Mouse (Mus musculus) lung, postnatal 0 days (tissue): ENCODE results near the gene Ppp3ca.

Experiments used
- CTCF ChIP-seq: IDR thresholded peaks from 2 replicates; pipeline ENCODE4 v1.5.1; 2016; ENCODE audit warnings: antibody characterized with exemption, mild to moderate bottlenecking
- EP300 ChIP-seq: IDR thresholded peaks from 2 replicates; pipeline ENCODE4 v1.6.1; 2016; ENCODE audit warnings: antibody characterized with exemption, mild to moderate bottlenecking, control low read depth

GRCm38 (mm10) chr3:136688101-136688586 is 18.2 kb downstream of the Ppp3ca start:
- TF ChIP-seq EP300 (no peak), CTCF (no peak)
